Mouse (Mus musculus) gastrocnemius, postnatal 14 days (tissue): ENCODE measurements around the gene Slc2a1. TPM values are rescaled to one million over a fixed set of nuclear protein-coding genes. Genes with fewer than 3 reads are reported as not detected.

ENCODE experiments used
- DNase-seq: peaks from one replicate; pipeline ENCODE4 v3.0.0; 2021; ENCODE audit warnings: mixed read lengths
- intact Hi-C: fragments of 180-260 bp; cut with DNase I; formaldehyde crosslinking; loops from one replicate; pipeline ENCODE4 v1.15.1; 2025; ENCODE audit warnings: low total_unique reads
- long read RNA-seq, 2 experiments: library from polyadenylated mRNA; stranded (forward); transcript quantifications; one replicate each; pipeline ENCODE4 v2.0.0; 2021
- total RNA-seq, 2 experiments: library from RNA; stranded (reverse); gene quantifications; 2 replicates each; pipeline ENCODE4 v1.2.3; 2021

Gene Slc2a1
- 1 to 10 TPM; 4.8 to 6.6 TPM for total RNA-seq
- long read RNA-seq, experiment 1, partial matches to known transcripts = 0 of 4 reads
- long read RNA-seq, experiment 1, other reads (novel, unspliced or antisense) = 0 of 4 reads
- long read RNA-seq, experiment 2, transcript Slc2a1-201 (10 exons, 3,260 nt) = major isoform, 6 of 8 reads
- long read RNA-seq, experiment 2, partial matches to known transcripts = 2 of 8 reads
- long read RNA-seq, experiment 2, other reads (novel, unspliced or antisense) = 0 of 8 reads

DNA sequence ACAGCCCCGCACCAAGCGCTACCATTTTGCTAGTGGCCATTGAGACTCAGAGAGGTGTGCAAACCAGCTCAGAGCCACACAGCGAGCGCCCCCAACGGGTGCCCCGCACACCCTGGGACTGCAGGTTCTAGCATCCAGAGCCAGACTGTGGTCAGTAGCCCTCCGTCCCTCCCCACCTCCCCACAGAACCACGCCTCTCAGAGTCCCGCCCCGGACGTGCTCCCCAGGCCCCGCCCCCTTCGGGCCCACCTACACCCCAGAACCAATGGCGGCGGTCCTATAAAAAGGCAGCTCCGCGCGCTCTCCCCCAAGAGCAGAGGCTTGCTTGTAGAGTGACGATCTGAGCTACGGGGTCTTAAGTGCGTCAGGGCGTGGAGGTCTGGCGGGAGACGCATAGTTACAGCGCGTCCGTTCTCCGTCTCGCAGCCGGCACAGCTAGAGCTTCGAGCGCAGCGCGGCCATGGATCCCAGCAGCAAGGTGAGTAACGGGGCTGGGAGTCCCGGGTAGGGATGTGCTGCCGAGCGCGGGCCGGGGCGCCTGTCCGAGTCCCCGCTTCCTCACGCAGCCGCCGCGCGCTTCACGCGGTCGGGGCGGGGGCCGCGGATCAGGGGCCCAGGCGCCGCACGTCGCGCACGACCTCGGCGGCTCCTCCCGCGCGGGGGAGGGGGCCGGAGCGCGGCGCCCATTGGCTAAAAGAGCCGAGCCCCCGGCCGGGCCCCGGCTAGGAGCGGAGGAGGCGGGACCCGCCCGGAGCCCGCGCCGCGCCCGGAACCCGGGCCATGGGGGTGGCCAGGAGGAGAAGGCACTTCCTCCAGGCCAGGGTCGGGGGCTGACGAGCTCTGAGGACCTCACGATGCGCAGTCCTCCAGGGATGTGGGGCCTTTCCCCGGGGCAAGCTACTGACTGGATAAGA, at the start of gene Slc2a1:
Slc2a1 (plus strand) TSS at position 217 of the 914 bp plus-strand sequence.
- intact Hi-C loops = no loop called here
- peak; percentile 88 for DNase-seq

DNA sequence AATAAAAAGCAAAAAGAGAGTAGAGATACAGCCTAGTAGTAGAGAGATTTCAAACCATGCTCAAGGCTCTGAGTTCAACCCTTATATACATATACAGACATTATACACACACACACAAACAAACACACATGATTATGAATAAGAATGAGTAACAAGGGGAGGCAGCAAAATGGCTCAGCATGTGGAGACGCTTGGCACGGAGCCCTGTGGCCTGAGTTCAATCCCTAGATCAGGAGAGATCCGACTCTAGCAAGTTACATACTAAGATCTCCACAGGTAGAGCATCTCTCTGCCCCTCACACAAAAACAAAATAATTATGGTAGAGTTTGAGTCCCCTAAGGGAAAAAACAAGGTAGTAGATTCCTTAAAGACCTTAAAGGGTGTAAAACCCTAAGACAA, 41.7 kb upstream of the Slc2a1 start:
- no peak for DNase-seq
- intact Hi-C loops = no loop called here

DNA sequence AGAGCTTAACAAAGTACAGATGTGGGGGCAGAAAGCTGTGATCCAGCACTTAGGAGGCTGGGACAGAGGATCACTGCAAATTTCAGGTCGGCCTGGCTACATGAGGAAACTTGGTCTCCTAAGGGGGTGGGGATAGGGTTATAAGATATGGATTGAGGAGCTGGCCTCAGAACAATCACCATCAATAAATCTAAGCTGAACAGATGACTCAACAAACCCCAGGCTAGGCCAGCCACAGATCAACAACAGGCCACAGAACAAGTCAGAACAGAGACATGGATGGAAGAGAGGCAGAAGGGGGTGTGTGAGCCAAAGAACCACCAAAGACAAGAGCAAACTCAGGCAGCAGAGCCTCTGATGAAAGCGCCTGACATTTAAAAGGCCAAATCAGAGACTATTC, 41.3 kb upstream of the Slc2a1 start:
- intact Hi-C loops = no loop called here

DNA sequence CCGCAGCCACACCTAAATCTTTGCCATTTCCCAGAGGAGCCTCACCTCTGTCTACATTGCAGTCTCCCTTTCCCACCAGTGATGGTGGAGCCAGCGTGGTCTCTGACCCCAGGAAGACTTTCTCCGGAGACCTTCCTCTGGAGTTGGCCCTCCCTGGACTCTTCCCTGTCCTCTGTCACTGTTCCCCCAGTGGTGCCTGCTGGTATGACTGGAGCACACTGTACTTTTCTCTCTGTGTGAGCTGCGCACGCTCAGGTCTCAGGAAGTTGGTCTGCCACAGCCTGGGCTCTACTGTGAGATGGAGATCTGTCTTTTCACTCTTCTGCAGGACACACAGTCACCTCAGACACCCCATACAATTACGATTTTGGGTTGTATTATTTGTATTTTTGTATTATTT, 39.6 kb upstream of the Slc2a1 start:
- intact Hi-C loops = no loop called here
- no peak for DNase-seq

More for the DNA sequence above, 41.3 kb upstream of the Slc2a1 start:
- no peak for DNase-seq

DNA sequence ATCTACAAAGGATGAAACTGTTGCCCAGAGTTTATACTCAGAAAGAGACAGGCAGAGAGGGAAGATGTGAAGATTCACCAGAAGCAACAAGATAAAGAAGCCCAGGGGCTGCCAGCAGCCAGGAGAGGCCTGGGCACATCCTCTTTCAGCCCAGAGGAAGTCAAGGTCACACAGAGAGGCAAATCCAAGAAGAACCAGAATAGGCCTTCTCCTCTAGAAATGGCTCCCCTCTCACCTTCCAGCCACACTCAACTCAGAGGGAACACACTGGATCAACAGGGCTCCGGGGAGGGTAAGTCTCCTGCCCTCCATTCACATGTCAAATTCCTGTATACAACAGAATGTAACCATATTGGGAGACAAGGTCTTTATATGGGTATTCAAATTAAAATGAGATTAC, 38.3 kb upstream of the Slc2a1 start:
- intact Hi-C loops = no loop called here
- no peak for DNase-seq

DNA sequence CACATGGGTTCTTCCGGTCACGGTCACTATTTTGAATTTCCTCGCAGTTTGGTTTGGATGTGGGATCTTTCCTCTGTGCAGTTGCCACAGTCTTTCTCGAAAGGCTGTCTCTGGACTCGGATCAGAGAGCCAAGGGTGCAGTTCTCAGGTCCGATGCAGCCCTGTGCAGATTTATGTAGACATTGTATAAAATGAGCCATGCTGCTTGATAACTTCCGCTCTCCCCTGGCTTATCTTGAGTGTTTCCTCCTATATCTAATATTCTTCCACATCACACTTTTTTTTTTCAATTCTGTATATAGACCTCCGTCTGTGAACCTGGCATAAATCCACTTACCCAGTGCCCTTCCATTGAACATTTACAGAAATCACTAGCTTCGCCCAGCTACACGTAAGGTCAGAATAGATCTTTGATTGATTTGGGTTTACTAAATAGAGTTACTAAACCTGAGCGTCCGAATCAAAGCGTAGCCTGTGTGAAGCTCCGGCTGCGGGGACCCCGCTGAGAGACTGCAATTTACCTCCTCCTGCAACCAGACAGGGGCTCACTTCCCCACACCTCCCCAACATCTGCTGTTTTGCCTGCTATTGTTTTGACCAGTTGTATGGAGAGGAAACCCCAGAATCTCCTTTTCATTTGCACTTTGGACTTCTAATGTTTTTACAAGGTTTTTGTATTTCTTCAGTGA, 37.4 kb upstream of the Slc2a1 start:
- intact Hi-C loops = no loop called here

DNA sequence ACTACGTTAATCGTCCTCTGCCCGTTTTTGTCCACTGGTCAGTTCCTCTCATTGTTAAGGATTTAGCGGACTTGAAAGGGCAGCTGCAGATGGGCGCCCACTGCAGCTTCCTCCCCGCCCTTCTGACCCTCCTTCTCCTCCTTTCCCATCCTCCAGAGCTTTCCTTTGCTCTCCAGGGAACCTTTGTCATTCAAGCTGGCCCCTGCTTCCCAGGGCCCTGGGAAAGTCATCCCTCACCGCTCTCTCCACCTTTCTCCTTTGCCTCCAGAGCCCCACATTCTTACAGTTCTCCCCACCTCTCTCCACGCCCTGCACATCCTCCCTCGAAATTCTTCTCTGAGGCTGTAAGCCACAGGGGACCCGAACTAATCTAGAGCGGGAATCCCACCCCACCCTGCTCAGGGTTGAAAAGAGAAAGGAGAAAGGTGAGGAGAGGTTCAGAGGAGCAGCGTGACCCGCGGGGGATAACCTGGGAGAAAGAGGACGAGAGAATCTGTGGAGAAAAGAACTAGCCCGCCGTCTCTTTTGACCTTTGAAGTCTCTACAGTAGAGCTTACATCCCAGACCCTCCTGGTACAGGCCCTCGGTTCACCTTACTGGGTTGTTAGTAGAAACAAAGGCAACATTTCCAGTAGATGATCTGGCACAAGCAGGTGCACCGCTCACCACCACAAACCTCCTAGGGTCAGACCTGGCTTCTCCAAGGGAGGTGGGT, 36.7 kb upstream of the Slc2a1 start:
- DNase-seq = no peak

More for the DNA sequence above, 37.4 kb upstream of the Slc2a1 start:
- no peak for DNase-seq

DNA sequence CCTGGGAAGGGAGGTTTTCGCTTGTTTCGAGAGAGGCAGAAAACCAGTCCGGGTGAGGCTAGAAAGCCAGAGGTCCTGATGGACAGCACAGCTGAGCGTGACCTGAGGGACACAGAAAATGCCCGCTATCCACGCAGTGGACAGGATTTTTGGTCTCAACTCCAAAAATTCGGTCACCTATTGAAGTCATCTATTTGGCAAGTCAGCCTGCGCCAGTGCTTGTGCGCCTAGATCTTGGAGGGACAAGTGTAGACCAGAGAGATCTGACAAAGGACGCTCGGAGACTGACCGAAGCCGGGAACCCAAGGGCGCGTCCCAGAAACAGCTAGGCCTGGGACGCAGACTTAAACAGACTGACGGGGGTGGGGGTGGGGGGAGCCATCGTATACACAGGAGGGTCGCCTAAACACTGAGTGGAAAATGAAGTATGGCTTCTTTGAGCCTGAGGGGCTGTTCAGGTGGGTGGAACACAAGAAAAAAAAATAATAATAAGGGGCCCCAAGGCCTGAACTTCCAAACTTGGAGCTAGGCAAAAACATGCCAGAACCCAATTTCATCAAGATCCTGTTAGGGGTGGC, 36.1 kb upstream of the Slc2a1 start:
- intact Hi-C loops = no loop called here
- no peak for DNase-seq

More for the DNA sequence above, 36.7 kb upstream of the Slc2a1 start:
- intact Hi-C loops = no loop called here

DNA sequence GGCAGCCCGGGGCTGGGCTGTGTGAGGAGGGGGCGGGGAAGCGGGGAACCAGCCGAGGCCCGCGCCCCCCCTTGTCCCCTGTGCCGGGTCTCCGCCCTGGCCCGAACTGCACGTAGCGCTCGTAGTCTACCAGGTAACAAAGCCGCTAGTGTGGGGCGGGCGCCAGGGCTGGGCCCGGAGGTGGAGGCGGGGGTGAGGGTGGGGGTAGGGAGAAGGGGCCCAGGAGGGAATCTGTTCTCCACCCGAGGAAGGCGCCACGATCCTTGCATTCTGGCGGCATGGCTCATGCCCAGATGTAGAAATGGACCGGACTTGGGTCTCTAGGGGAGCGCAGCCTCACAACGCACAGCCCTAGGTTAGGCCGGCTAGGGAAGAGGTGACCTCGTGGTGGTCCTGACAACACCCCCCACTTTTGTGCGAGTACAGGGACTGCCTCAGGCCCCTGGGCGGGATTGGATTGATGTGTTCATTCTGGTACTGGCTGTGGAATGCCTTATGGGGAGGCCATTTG, 35.5 kb upstream of the Slc2a1 start:
- no peak for DNase-seq
- intact Hi-C loops = no loop called here

DNA sequence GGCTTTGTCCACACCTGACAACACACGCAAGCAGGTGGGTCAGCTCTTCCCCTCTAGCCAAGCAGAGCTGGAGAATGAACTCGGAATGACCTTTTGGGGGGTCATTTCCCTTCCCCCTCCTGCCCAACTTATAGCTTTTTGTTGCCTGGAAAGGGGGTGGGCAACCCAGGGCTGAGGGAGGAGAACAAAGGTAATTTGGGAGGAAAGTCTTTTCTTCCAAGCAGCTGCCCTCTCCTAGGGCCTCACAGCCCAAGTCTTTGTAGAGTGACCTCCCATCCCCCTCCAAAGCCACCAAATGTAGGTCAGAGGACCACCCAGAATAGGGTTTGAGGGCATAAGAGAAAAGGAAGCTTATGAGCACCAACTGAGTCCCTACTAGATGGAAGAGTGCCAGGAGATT, 34.9 kb upstream of the Slc2a1 start:
- intact Hi-C loops = no loop called here
- DNase-seq = no peak

DNA sequence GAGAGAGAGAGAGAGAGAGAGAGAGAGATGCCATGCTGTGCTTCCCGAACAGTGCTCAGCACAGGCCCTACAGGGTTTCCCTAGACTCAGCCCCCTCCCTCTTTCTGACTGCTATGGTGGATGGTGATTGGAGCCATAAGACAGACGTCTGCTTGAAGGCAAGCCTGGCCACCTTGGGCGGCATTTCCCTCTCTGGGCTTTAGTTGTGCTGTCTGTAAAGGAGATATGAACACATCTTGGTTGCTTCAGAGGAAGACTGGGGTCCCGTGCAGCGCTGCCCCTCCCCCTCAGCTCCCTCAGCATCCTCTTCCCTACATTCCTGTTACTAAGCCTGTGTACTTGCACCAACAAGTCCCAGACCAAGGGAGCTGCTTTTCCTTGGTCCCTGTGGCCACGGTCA, 33.9 kb upstream of the Slc2a1 start:
- no peak for DNase-seq
- intact Hi-C loops = no loop called here

DNA sequence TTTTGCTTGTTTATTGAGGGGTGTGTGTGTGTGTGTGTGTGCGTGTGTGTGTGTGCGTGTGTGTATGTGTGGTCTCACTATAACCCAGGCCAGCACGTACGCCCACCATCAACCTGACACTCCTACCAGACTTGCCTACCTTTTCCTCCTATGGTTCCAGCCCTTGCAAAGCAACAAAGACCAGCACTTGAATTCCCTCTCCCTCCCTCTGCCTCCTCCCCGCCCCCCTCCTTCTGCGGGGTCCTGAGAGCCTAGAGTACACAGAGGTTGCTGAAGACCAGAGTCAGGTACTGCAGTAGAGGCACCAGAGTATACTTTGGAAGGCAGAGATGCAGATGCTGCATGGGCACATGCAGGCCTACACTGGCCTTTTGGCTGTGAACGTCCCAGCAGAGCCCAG, 33.2 kb upstream of the Slc2a1 start:
- DNase-seq = no peak
- intact Hi-C loops = no loop called here

DNA sequence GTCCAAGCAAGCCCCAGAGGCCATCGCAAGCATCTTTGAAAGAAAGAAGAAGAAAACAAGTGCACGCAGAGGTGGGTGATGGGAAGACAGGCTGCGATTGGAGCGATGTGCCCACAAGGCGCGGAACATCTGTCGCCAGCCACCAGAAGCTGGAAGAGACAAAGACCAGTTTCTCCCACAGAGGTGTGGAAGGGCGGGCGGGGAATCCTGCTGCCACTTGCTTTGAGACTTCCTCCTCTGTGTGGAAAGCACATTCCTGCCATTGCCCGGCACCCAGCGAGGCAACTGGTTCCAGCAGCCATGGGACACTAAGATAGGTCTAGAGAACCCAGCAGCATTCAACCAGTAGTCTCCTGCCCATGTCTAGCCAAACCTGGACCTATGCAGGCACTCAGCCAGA, 32.2 kb upstream of the Slc2a1 start:
- intact Hi-C loops = no loop called here
- DNase-seq = no peak

DNA sequence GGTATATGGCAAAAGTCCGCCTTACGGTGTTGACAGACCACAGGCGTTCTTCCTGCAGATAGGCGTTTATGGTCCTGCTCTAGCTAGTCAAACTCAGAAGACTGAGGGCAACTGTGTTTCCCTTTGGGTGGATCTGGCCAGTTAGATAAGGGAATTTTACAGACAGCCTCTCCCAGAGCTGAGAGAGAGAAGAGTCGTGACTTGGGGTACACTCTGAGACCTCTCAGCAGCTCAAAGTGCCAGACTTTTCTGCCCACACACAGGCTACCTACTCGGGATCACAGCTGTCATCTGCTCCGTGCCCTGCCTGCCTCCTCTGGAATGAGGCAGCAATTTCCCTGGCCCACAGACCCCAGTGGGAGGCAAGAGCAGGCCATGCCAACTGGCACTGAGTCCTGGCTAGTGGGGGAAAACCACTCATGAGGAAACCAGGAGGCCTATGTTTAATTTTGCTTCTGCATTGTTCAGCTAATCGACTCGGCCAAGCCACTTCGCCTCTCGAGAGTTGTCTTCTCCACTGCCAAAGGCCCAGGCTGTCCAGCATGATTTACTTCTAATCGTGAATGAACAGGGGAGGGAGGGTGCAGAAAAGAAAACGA, 31.3 kb upstream of the Slc2a1 start:
- peak; percentile 33 for DNase-seq
- intact Hi-C loops = no loop called here

DNA sequence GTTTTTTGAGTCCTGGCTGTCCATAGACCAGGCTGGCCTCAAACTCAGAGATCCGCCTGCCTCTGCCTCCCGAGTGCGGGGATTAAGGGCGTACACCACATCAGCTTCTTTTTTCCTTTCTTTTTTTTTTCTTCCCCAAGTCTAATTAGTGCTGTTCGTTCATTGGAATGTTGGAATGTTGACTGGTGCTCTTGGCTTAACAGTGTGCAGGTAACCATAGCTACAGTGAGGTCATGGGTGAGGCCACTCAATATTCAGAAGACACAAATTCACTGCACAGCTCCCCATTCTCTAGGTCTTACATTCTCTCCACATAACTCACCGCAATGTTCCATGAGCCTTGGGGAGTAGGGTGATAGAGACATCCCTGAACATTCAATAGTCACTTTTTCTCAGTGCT, 28.6 kb upstream of the Slc2a1 start:
- DNase-seq = no peak
- intact Hi-C loops = no loop called here

DNA sequence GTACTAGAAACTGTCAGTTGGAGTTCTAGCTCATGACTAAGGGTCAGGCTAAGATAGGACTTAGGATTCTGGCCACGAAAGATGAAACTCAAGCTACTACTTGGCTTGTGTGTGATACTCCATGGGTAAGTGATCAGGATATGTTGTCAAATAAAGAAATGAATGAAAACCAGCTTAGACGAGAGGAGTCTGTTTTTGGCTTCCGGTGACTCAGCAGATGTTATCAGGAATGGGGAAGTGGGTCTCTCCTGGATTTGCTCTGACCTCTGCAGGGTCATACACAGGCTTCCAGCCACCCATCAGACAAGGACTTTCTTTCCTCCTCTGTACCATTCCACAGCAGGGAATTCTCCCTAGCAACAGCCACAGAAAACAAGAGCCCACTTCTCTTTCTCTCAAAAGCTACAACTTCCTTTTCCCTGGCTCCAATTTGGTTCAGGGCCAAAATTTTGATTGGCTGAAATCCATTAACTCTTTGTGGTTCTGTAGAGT, 25.7 kb upstream of the Slc2a1 start:
- no peak for DNase-seq
- intact Hi-C loops = no loop called here

DNA sequence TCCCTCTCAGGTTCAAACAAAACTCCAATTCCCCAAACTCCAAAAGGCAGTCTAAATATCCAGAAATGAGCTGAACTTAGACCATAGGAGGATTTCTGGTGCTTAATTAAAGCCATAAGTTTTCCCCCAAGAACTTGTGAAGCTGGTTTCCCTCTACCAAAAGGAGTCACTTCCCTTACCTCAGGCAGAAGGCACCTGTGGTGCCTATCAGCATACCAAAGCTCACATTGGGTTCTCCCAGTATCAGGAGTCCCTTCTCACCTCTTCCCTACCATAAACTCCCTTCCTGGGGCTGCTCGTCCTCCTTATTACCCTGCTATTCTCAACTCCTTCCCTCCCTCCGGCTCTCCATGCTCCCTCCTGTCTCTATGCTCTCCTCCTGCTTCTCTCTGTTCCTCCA, 20.1 kb upstream of the Slc2a1 start:
- DNase-seq = no peak
- intact Hi-C loops = no loop called here

DNA sequence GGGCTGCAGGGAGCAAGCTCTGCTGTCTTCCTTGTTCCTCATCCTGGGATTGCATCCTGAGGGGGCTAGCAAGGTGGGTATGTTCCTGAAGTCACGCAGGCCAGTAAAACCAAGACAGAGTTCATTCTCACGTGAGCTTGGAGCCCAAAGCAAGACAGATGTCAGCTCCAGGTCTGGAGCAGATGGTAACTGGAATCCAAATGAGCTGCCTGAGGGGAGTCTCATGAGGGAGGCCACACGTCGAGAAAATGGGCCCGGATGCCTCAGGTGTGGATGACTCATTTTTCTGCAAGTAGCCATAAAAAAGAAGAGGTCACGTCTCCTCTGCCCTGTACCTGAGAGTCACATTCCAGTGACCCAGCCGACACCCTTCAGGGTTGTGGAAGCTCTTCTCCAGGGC, 14.6 kb upstream of the Slc2a1 start:
- intact Hi-C loops = no loop called here
- no peak for DNase-seq

DNA sequence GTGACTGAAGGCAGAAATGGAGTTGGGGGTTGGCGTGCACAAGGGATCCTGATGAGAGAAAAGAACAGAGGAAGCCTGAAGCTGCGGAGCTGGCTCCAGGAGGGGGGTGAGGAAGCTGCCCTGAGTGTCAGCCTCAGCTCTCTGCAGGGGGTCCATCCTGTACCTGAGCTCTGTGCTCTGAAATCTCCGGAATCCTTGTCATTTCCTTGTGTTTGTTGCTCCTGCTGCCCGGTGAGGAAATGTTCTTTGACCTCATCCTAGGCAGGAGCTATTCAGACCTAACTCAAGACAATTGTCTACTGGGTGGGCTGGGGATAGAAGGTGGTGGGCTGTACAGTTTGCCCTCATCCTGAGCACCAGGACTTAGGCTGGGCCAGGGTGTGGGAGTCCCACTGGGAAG, 13.5 kb upstream of the Slc2a1 start:
- intact Hi-C loops = no loop called here
- no peak for DNase-seq
